Mouse (Mus musculus) limb, embryonic 12.5 days (tissue): Measurements from ENCODE around the gene Sowaha. TPM values are rescaled to one million over a fixed set of nuclear protein-coding genes. Genes with fewer than 3 reads are reported as not detected.

Source experiments
- ATAC-seq: fragments of 200-750 bp; cut with Nextera tagmentation; 2 replicates; pipeline ENCODE4 v1.8.0; 2017; ENCODE audit warnings: low read depth, moderate TSS enrichment; ENCODE audit not compliant: insufficient number of reproducible peaks, insufficient read depth, low FRiP score, low TSS enrichment
- H3K27ac ChIP-seq: fragments of 300-500 bp; sonication (generic); 2 replicates; pipeline ENCODE4 v1.5.1; 2016; ENCODE audit warnings: mild to moderate bottlenecking, moderate library complexity
- H3K27me3 ChIP-seq: fragments of 300-500 bp; sonication (generic); 2 replicates; pipeline ENCODE4 v1.6.1; 2016; ENCODE audit warnings: mild to moderate bottlenecking, moderate library complexity
- H3K36me3 ChIP-seq: fragments of 300-500 bp; sonication (generic); 2 replicates; pipeline ENCODE4 v1.6.1; 2016; ENCODE audit warnings: mild to moderate bottlenecking, moderate library complexity
- H3K4me1 ChIP-seq: fragments of 300-500 bp; sonication (generic); replicated peaks from 2 replicates; pipeline ENCODE4 v1.6.1; 2016
- H3K4me2 ChIP-seq: fragments of 300-500 bp; sonication (generic); 2 replicates; pipeline ENCODE4 v1.6.1; 2016; ENCODE audit warnings: mild to moderate bottlenecking, moderate library complexity
- H3K4me3 ChIP-seq: fragments of 300-500 bp; sonication (generic); replicated peaks from 2 replicates; pipeline ENCODE4 v1.5.1; 2016; ENCODE audit warnings: mild to moderate bottlenecking
- H3K9ac ChIP-seq: fragments of 300-500 bp; sonication (generic); replicated peaks from 2 replicates; pipeline ENCODE4 v1.6.1; 2016; ENCODE audit warnings: mild to moderate bottlenecking, moderate library complexity
- H3K9me3 ChIP-seq: fragments of 300-500 bp; sonication (generic); 2 replicates; pipeline ENCODE4 v1.6.1; 2016; ENCODE audit warnings: mild to moderate bottlenecking, moderate library complexity
- WGBS: fragments of 180-500 bp; shearing (Covaris S2); methylation state at CpG from one replicate; pipeline ENCODE4 v1.1.7; 2016; 5-methylcytosine and 5-hydroxymethylcytosine counted together
- polyA plus RNA-seq: library from polyadenylated mRNA; unstranded; fragments of >200 nt; fragmentation: Nextera tagmentation; extraction: Ambion mirVana; gene quantifications from 2 replicates; pipeline ENCODE4 v1.2.1, GENCODE M21; 2016

Gene Sowaha
- polyA plus RNA-seq = 0.24 and 0.32 TPM in 2 replicates

DNA sequence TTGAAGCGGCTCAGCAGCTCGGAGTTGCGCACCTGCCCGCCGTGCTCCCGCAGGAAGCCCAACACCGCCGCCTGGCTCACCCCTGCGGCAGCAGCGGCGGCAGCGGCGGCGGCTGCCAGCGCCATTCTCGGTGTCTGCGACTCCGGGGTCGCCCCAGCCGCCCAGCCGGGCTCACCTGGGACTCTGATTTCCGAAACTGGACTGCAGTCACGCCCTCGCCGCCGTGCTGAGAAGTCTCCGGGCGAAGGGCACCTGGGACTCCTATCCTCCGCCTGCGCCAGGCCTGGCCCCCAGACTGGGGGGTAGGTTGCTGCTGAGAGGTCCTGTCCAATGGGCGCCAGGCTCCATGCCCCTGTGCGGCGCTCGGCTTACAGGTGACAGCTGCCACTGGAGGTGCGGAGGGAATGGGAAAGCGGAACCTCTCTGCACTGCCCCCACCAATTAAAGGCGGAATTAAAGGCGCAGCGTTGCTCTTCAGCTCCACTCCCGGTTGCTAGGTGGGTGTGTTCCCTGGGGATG lies at the start of gene Sowaha, which contains the start of gene Gm9945:
Gene Sowaha, minus strand, starts transcription at position 492 of the 519 bp plus-strand sequence.
Gene Gm9945, plus strand, starts transcription at position 384 of the 519 bp plus-strand sequence.
- WGBS = 4% methylated on average over 40 of the region's 40 CpGs
- peak within 1 kb of the TSS; percentile 45; the same call in 1 of the 2 replicates for H3K9ac ChIP-seq
- H3K9me3 ChIP-seq = no peaks in the 10 kb centered on the region
- peaks cover 76% of the 10 kb centered on the region for H3K27me3 ChIP-seq
- peak within 1 kb of the TSS; percentile 79 for H3K4me2 ChIP-seq
- H3K4me1 ChIP-seq = peaks cover 18% of the 10 kb centered on the region
- H3K27ac ChIP-seq = no peak within 1 kb of the TSS
- ATAC-seq = no peak
- H3K36me3 ChIP-seq = no peaks in the 10 kb centered on the region
- H3K4me3 ChIP-seq = peak within 1 kb of the TSS; percentile 49

DNA sequence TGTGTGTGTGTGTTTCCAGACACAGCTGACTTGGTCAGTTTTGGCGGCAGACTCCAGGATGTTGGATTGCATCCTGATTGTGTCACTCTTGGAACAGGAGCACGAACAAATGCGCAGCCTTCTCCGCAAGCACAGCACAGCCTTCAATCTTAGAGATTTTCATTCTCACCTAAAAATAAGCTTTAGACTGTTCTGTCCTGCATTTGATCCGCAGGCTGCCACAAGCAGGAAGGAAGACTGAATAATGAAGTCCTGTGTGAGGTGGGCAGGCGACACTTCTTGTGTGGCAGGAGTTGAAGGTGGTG lies 49.1 kb upstream of the Sowaha start:
- Histone ChIP-seq H3K27ac (no peak overlapping the region), H3K4me3 (no peak overlapping the region), H3K27me3 (no peaks in the 10 kb centered on the region), H3K36me3 (peaks cover 25% of the 10 kb centered on the region), H3K4me1 (peaks cover 40% of the 10 kb centered on the region), H3K9me3 (no peaks in the 10 kb centered on the region), H3K4me2 (no peak overlapping the region), H3K9ac (no peak overlapping the region)
- WGBS = 63% methylated on average over 6 of the region's 6 CpGs
- no peak for ATAC-seq

- no peak for ATAC-seq
- 51% methylated on average over 9 of the region's 9 CpGs for WGBS
Observed at GRCm38 (mm10) chr11:53528397-53529252, 48.6 kb upstream of the Sowaha start.

DNA sequence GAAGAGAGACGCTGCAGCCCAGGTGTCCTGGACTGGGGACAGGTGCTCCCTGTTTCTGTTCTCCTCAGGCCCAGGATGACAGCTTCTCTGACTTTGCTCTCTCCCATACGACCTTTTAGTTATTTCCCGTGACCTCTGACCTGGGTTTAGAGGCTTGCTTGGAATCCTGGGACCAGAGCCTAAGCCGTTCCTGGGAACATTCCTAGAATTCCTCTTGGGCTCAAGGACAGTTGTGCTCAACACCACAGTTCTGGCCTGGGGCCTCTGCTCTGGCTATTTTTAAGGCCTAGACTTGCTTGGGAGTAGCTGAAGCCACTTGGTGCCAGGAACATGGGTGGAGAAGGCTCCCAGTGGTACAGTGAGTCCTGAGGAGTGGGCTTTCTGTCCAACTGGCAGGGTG lies 45.4 kb upstream of the Sowaha start:
- H3K4me3 ChIP-seq = no peak overlapping the region
- H3K9ac ChIP-seq = no peak overlapping the region
- ATAC-seq = no peak
- no peaks in the 10 kb centered on the region for H3K27me3 ChIP-seq
- H3K4me2 ChIP-seq = no peak overlapping the region
- H3K27ac ChIP-seq = no peak overlapping the region
- 45% methylated on average over 4 of the region's 4 CpGs for WGBS
- peaks cover 75% of the 10 kb centered on the region for H3K4me1 ChIP-seq
- 0 out of 2 replicates have a peak, but pooled peaks cover 3% of the 10 kb centered on the region for H3K36me3 ChIP-seq
- H3K9me3 ChIP-seq = no peaks in the 10 kb centered on the region

More at GRCm38 (mm10) chr11:53528397-53529252, 48.6 kb upstream of the Sowaha start:
- Histone ChIP-seq H3K4me1 (peaks cover 45% of the 10 kb centered on the region), H3K27me3 (no peaks in the 10 kb centered on the region), H3K36me3 (peaks cover 19% of the 10 kb centered on the region), H3K9ac (no peak overlapping the region), H3K4me2 (no peak overlapping the region), H3K9me3 (no peaks in the 10 kb centered on the region), H3K27ac (no peak overlapping the region), H3K4me3 (no peak overlapping the region)

DNA sequence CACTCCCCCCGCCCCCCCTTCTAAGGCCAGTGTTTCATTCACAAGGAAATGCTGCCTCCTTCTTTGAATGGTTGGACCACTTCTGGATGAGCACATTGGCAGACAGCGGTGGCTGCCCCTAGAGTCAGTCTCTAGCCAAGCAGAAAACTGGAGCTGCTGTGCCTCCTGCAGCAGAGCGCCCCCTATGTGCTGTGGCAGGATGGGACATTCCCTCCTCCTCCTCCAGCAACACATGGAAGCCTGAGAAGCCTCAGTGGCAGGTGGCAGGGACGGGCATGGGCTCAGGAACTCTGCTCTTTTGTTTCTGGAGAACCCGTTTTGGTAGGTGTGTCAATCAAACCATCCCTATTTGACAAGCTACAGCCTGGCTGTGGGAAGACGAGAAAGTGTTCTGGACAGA lies 44.8 kb upstream of the Sowaha start:
- H3K4me3 ChIP-seq = no peak overlapping the region
- ATAC-seq = no peak
- peaks cover 79% of the 10 kb centered on the region for H3K4me1 ChIP-seq
- H3K27me3 ChIP-seq = no peaks in the 10 kb centered on the region
- H3K27ac ChIP-seq = no peak overlapping the region
- H3K9me3 ChIP-seq = no peaks in the 10 kb centered on the region
- H3K36me3 ChIP-seq = 0 out of 2 replicates have a peak, but pooled peaks cover 3% of the 10 kb centered on the region
- no peak overlapping the region for H3K9ac ChIP-seq
- no peak overlapping the region for H3K4me2 ChIP-seq
- 77% methylated on average over 6 of the region's 6 CpGs for WGBS

- H3K27me3 ChIP-seq = no peaks in the 10 kb centered on the region
- no peaks in the 10 kb centered on the region for H3K9me3 ChIP-seq
- peak overlapping the region; percentile 21 for H3K4me2 ChIP-seq
- no peak overlapping the region for H3K4me3 ChIP-seq
- H3K36me3 ChIP-seq = 0 out of 2 replicates have a peak, but pooled peaks cover 3% of the 10 kb centered on the region
- H3K4me1 ChIP-seq = peaks cover 74% of the 10 kb centered on the region
- 54% methylated on average over 14 of the region's 14 CpGs for WGBS
- peak overlapping the region; percentile 59; the same call in 1 of the 2 replicates for H3K27ac ChIP-seq
- ATAC-seq = no peak
- H3K9ac ChIP-seq = no peak overlapping the region
Observed at GRCm38 (mm10) chr11:53523545-53524405, 43.7 kb upstream of the Sowaha start.

DNA sequence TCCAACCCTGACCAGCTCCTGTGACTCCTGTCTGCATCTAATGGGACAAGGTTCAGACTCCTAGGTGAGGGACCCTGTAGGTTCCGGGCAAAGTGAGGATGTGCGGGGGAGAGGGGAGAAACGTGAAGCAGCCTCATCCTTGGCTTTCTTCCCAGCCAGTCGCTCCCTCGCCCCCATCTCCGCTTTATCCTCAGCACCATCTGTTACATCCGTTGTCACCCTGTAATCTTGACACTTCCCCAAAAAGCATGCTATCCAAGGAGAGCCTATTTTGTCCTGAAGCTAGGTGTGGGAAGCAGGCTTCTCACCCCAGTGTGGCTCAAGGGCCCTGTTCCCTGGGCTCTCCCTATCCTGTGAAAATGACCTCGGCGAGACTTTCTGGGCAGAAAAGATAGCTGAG lies 42.9 kb upstream of the Sowaha start:
- Histone ChIP-seq H3K9ac (no peak overlapping the region), H3K4me3 (no peak overlapping the region), H3K27ac (peak overlapping the region; percentile 59; the same call in 1 of the 2 replicates), H3K4me2 (peak overlapping the region; percentile 21; the same call in 1 of the 2 replicates), H3K36me3 (0 out of 2 replicates have a peak, but pooled peaks cover 3% of the 10 kb centered on the region), H3K27me3 (no peaks in the 10 kb centered on the region), H3K9me3 (no peaks in the 10 kb centered on the region), H3K4me1 (peaks cover 67% of the 10 kb centered on the region)
- WGBS = 43% methylated on average over 9 of the region's 9 CpGs
- ATAC-seq = no peak

DNA sequence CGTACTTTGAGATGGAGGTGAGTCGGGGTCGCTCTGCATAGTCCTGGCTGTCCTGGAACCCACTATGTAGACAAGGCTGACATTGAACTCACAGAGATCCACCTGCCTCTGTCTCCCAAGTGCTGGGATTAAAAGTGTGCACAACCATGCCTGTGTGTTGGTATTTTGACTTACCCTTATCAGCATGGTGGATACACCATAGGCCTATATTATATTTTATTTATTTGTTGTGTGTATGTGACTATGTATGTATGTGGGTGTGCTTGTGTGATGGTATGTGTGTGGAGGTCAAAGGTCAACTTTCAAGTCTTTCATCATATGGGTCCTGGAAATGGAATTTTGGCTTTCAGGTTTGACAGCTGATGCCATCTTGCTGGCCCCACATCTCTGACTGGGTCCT lies 42.3 kb upstream of the Sowaha start:
- Histone ChIP-seq H3K4me3 (no peak overlapping the region), H3K4me1 (peaks cover 64% of the 10 kb centered on the region)
- WGBS = 94% methylated on average over 3 of the region's 3 CpGs

GRCm38 (mm10) chr11:53521821-53522131 lies 41.7 kb upstream of the Sowaha start:
- Histone ChIP-seq H3K27ac (peak overlapping the region; percentile 84; the same call in 1 of the 2 replicates), H3K27me3 (no peaks in the 10 kb centered on the region), H3K36me3 (0 out of 2 replicates have a peak, but pooled peaks cover 3% of the 10 kb centered on the region), H3K9me3 (no peaks in the 10 kb centered on the region), H3K9ac (peak overlapping the region; percentile 19), H3K4me2 (peak overlapping the region; percentile 82), H3K4me3 (peak overlapping the region; percentile 91), H3K4me1 (peaks cover 68% of the 10 kb centered on the region)
- WGBS = 89% methylated on average over 7 of the region's 7 CpGs
- ATAC-seq = no peak

More for the DNA sequence above, 42.3 kb upstream of the Sowaha start:
- Histone ChIP-seq H3K27ac (no peak overlapping the region), H3K27me3 (no peaks in the 10 kb centered on the region), H3K9ac (no peak overlapping the region), H3K36me3 (0 out of 2 replicates have a peak, but pooled peaks cover 3% of the 10 kb centered on the region), H3K4me2 (no peak overlapping the region), H3K9me3 (no peaks in the 10 kb centered on the region)
- no peak for ATAC-seq

GRCm38 (mm10) chr11:53521120-53521820 lies 41.2 kb upstream of the Sowaha start:
- H3K9ac ChIP-seq = peak overlapping the region; percentile 19
- ATAC-seq = no peak
- H3K4me1 ChIP-seq = peaks cover 68% of the 10 kb centered on the region
- 44% methylated on average over 16 of the region's 16 CpGs for WGBS
- peak overlapping the region; percentile 91 for H3K4me3 ChIP-seq
- H3K27me3 ChIP-seq = no peaks in the 10 kb centered on the region
- H3K36me3 ChIP-seq = 0 out of 2 replicates have a peak, but pooled peaks cover 3% of the 10 kb centered on the region
- H3K9me3 ChIP-seq = no peaks in the 10 kb centered on the region
- H3K4me2 ChIP-seq = peak overlapping the region; percentile 82
- peak overlapping the region; percentile 84 for H3K27ac ChIP-seq
